Mouse (Mus musculus) granulocyte monocyte progenitor cell, adult 5-6 weeks (primary cell): ENCODE data around the gene Mrpl47. TPM values are rescaled to one million over a fixed set of nuclear protein-coding genes. Genes with fewer than 3 reads are reported as not detected.
"Not testable (repeated sequence)": the region's sequence is repeated elsewhere in the genome, so short reads cannot be mapped to it uniquely, and the experiment has no call there.

ENCODE experiments used
- ATAC-seq: replicated peaks from 2 replicates; pipeline ENCODE4 v1.8.0; 2016; ENCODE audit warnings: mild to moderate bottlenecking, moderate TSS enrichment, inconsistent platforms; ENCODE audit not compliant: poor library complexity, severe bottlenecking
- total RNA-seq, 2 experiments: library from RNA; stranded (forward) in 1 of 2; stranded (reverse) in 1 of 2; fragments of 200-712, 200-1000 nt in 1 of 2; fragments of >200 nt in 1 of 2; fragmentation: Nextera tagmentation in 1 of 2; gene quantifications; 2 replicates each; pipeline ENCODE4 v1.2.3; 2014 to 2017

Mrpl47 gene
- total RNA-seq, 2 experiments from 2014 or later = 42.6 to 64.1 TPM

DNA sequence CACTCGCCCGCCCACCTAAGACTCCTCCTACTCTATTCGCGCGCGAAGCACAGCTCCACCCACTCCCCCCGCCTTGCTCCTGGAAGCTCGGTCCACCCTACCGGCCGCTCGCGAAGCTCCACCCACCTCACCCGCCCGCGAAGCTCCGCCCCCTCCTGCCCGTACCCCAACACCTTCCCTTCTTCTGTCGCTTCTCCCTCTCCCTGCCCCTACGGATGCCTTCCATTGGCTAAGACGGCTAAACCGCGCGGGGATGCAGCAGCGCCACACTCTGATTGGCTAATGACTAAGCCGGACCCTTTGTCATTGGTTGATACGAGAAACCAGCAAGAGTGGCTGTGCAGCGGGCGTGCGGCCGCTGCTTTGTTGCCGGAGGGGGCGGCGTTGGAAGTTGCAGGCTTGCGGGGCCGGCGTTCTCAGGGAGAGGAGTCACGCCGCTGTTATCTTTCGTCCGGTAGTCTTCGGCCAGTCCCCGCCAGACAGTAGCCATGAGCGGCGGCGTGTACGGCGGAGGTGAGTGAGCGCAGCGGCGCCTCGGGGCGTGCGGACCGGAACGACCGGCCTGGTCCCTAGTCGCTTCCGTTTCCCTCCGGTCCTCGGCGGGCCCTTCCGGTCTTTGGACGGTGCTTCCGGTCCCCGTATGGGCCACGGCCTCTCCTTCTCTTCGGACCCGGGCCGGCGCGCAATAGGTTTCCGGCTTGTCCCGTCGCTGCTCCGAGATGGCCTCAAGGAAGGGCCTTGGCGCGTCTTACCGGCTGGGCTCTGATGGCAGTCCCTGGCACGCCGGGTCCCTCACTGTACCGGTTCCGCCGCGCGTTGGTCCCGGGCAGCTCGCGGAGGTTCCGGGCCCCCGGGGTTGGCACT, 28.8 kb downstream of the Mrpl47 start:
- ATAC-seq = peak; percentile 92

DNA sequence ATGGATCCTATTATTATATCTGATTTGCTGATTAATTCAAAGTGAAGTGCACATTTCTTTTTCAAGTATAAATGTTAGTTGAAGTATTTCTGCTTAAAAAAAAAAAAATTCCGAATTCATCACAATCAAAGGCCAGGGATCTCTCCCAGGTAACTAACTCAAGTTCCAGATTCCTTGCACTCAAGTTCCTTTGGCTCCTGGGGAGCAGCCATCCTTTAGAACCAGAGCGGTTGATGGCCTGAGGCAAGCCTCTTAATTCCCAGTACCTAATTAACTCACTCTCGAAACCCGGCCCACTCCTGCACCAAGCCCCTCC, 29.4 kb downstream of the Mrpl47 start:
- no peak for ATAC-seq

DNA sequence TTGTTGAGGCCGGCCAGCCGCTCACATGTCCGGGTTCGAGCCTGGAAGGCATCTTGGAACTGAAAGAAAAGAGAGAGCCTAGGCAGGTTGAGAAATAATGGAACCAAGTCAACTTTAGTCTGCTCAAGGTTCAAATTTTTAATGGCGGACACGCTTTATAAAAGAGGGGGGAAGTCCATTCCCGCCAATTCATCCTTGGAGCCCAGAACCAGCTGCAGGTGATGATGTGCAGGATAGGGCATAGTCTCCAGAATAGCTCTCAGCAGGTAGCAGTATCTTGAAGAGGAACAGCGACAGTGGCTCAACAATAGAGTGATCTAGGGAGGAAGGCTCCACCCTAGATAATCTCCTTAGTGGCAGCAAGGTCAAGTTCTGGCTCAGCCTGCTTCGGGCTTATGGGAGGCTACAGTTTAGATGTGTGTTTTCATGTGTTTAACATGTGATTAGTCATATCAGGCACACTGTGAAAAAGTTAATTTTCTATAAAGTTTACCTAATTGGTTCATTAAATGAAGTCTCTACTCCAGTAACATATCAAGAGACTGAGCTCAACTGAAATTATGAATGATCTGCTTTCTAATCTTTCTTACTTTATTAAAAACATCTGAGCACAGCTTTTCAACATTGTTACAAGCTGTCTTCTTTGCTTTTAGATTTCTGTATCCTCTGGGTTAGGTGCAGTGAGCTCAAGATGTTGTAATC, 31.6 kb downstream of the Mrpl47 start, which contains the start of gene Actl6a:
TSS of gene Actl6a (plus strand) at position 652 of the 702 bp plus-strand sequence.
- ATAC-seq = not testable (repeated sequence)

DNA sequence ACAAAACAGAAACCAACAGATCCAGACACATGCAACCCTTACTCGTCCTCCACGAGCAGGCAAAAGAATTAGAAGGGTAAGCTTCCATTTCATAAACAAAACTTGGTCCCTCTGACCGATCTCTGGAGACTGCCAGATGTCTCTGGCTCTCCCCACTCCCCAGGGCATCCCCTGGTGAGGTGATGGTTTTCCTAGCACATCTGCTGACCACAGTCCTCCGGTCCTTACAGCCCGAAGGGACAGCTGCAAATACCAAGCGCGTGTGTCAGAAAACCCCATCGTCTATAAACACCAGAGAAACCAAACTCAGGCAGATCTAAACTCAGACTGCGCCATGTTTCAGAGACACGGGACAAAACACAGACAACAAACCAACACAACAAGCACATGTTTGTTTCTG, 32.8 kb downstream of the Mrpl47 start:
- not testable (repeated sequence) for ATAC-seq

DNA sequence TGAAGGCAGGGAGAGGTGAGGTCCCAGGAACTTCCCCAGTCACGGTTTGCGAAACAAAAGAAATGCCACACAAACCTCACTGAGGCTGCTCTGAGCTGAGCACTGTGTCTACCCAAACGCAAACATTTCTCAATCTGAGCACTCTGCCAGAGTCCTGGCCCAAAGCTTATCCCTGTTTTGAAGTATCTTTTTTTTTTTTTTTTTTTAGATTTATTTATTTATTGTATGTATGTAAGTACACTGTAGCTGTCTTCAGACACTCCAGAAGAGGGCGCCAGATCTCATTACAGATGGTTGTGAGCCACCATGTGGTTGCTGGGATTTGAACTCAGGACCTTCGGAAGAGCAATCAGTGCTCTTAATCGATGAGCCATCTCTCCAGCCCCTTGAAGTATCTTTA, 33.4 kb downstream of the Mrpl47 start:
- ATAC-seq = not testable (repeated sequence)

DNA sequence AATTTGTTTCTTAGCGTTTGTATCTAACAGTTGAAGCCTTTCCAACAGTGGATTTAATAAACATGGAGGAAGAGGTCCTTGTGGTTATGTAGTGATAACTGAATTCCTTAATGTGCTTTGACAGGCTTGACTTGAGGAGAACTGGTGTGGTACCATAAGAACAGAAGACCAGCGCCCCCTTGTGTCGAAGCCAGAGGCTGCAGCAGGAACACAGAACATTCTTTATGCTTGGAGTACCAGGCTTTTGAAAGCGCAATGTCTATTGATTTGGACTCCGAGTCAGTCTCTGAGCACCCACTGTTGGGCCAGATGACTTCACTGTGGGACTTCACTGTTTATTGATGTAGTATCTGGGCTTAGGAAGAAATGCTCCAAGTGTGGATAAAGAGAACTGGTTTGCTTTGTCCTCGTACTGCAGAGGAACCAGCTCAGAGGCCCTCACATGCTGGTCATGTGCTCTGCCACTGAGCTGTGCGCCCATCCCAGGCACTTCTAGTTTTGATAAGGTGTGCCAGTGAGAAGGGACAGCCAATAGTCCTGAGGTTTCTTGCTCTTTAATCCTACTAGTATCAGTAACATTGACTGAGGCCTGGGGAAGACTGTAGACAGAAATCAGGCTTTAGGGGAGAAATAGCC, 39.1 kb downstream of the Mrpl47 start:
- ATAC-seq = peak; percentile 94

DNA sequence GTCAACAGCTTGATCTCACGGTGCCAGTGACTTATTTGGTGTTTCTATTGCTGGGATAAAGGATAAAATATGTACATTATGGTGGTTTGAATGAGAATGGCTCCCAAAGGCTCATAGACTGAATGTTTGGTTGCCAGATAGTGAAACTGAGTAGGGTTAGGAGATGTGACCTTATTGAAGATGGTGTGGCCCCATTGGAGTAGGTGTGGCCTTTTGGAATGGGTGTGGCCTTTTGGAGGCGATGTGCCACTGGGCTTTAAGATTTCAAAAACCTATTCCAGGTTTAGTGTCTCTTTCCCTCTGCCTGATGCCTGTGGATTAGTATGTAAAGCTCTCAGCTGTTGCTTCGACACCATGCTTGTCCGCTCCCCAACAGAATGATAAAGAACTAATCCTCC, 41.8 kb downstream of the Mrpl47 start:
- ATAC-seq = no peak

DNA sequence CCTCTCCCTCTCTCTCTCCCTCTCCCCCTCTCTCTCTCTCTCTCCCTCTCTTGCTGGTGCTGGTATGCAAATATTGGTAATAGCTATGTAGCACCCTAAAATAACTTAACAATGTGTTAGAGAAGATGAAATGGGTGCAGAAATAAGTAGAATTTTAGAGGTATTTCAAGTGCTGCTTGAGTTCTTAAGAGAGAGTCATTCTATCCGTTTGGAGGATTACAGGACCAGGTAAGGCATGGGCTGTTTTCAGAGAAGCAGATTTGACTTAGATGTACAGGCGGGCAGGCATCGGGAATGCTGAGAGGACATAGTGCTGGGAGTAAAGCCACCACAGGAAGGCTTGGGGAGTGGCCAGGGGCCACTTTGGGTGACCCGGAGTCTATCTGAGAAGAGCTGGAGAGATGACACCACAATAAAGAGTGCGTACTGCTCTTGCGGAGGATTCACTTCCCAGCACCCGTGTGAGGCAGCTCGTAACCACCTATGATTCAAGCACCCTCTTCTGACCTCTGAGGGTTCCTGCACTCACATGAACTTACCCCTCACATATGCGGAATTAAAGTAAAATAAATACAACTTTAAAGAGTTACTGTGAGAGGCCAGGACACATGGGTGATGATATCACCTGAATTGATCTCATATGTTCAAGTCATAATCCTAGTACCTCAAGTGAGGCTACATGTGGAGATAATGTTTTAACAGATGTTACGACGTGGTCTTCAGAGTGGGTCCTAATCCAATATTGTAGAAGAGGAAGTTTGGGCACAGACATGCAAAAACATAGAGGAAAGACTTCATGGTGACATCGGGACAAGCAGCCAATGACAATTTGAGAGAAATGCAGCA, 42.4 kb downstream of the Mrpl47 start:
- peak; percentile 40; the same call in 1 of the 2 replicates for ATAC-seq

DNA sequence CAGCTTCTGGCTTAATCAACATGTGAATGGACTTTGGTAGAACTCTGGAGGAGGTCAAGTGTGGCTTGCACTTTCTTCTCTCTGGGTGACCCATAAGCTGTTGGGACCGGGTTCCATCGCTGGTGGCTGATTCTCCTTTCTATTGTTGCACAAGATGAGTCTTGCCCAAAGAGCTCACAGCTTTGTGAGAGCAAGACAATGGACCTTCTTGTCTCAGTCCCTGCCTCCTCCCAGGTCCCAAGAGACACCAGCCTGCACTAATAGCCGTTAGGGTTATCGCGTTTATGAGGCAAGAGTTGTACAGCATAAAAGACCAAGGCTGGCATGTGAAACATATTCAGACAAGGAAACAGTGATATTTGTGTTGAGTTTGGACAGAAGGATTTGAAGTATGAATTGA, 43.2 kb downstream of the Mrpl47 start:
- no peak for ATAC-seq

DNA sequence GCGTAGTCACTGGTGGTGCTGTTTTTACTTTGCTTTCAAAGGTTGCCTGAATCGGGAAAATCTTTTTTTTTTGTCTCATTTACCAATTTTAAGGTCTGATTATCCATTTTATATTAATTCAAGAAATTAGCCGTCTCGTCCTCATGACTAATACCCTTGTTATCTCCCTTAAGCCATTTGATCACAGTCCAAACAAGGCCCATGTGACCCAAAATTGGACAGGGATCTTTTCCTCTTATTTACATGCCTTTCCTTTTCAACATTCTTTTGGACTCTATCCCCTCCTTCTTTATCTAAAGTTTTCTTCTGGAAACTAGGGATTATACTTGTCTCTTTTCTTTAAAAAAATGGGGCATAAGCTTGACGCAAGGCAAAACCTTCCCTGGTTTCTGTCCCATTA, 45.6 kb downstream of the Mrpl47 start:
- ATAC-seq = no peak

DNA sequence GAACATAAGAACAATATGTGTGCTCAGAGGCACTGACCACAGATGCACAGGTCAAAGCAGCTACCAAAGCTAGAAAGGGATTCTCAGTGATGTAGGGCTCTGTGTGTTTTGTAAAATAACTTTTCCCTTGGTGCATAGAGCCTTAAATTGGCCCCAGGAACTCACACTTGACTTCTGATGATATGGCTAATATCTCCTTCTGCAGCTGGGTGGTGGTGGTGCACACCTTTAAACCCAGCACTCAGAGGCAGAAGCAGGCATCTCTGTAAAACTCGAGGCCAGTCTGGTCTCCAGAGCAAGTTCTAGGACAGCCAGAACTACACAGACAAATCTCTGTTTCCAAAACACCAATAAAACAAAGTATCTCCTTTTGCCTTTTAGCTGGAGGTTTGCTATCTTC, 46.5 kb downstream of the Mrpl47 start:
- ATAC-seq = no peak

DNA sequence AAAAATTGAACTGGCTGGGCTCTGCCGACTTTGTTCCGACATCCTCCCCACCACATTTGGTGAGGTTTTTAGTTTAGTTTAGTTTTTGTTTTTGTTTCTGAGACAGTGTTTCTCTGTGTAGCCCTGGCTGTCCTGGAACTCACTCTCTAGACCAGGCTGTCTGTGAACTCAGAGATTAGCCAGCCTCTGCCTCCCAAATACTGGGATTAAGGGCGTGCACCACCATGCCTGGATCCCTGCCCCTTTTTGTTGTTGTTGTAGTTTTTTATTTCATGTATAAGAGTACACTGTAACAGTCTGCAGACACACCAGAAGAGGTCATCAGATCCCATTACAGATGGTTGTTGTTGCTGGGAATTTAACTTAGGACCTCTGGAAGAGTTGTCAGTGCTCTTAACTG, 47.4 kb downstream of the Mrpl47 start:
- ATAC-seq = no peak

DNA sequence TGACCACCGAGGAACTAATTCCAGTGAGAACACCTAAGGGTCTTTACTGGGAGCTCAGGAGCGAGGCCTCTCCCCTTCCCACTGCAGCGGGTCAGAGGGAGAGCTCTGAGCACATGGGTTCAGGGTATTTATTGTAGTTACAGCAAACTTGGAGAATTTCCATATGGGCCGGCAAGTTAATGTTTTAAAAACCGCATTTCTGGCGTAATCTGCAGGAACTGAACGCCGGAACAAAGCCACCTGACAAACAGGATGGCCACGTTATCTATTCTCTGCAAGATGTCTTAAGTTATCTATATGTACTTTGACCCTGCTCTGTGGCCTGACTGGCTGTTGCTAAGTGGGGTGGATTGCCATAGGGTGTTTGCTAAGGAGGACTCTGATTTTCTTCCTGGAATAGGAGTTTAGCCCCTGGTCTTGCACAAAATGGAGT, 47.8 kb downstream of the Mrpl47 start:
- no peak for ATAC-seq

DNA sequence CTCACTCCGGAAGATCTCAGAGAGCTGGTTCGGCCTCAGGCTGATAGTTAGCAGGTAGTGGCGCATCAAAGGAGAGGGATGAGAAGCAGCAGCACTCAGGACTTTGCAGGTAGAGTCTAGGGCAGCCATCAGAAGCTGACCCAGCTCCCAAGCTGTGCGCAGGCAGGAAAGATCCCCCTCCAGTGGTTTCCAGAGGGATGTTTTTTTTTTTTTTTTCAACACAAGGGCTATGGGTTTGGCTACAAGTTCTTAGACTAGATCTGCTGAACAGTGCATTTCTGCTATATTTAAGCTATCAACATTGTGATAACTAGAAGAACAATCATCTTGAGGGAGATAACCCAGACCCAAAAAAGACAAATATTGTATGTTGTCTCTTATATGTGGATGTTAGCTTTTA, 50.2 kb downstream of the Mrpl47 start:
- no peak for ATAC-seq

DNA sequence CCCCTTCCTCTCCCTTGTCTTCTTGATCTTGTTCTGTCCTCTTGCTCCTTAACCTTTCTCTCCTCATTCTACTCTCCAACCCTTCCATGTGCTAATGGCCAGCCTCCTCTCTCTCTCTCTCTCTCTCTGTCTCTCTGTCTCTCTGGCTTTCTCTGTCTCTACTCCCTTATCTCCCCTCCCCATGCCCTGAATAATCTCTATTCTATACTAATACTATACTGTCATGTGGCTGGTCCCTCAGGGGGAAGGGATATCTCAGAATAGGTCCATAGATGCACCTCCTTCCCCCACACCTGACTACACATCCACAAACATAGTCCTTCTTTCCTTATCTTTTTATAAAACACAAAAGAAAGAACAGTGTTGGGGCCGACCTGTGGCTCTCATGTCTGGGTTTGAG, 50.9 kb downstream of the Mrpl47 start:
- ATAC-seq = no peak

DNA sequence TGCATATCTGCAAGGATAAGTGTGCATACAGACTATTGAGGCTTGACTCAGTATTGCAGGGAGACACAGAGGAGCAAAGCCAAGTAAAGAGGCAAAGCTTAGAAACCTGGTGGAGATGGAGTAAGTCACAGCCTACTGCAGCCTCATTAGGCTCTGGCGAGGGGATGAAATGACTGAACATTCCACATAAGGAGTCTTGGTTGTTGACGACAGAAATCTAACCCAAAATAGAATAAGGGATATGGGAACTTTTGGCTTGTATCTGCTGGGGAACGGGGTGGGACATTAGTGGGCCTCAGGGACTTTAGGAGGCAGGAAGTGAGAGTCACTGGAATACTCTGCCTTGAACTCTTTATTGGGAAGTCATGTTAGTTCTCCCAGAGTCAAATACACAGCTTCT, 52.8 kb downstream of the Mrpl47 start:
- no peak for ATAC-seq

DNA sequence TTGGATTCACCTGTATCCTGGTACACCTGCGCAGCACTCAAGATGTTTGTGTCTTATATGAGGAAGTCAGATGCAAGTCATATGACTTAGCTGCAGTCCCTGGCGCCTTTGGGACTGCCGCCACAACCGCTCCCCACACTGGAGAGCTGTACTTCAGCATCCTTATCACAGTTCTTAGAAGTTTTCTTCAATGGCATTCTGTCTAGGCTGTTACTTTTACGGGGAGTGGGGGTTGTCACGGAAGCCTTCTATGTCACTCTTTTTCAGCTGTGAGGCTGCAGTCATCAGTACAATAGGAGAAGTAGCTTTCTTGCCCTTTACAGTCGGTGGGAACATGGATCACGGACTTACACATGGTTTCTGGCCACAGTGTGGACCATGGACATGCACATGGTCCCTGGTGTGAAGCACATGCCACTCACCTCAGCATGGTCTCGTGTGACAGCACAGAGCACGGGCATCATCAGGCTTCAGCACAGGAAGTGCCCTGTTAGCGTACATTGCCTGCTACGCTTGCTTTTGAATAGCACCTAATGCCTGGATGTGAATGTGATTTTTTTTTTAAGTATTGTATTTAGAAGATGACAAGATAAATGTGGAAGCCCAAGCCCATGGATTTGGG, 54.4 kb downstream of the Mrpl47 start:
- no peak for ATAC-seq

DNA sequence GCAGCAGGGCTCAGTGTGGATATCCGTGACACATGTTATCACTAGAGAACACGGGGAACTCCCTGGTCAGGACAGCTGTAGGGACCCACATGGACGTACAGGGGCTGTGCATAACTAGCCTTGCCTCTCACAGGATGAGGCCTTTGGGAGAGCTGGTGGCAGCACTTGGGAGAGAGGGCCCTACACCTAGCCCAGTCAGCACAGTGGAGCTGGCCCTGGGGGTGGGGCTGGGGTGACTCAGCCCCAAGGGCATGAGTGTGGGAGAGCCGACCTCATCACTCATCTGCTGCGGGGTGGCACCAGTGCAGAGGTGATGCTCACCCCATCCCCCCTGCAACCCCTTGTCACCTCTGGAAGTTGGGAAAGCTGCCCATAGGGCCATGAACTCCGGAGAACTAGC, 61.0 kb downstream of the Mrpl47 start:
- ATAC-seq = no peak
